Mouse (Mus musculus): Measurements from ENCODE around the gene Wfdc17.

The Wfdc17 gene

GRCm38 (mm10) chr11:83740443-83740991, 36.7 kb downstream of the Wfdc17 start:
- no peak for DNase-seq (ENCODE audit: low spot score)

- no peak for DNase-seq (ENCODE audit: low spot score)
Observed at GRCm38 (mm10) chr11:83741841-83742240, 38.0 kb downstream of the Wfdc17 start.

DNA sequence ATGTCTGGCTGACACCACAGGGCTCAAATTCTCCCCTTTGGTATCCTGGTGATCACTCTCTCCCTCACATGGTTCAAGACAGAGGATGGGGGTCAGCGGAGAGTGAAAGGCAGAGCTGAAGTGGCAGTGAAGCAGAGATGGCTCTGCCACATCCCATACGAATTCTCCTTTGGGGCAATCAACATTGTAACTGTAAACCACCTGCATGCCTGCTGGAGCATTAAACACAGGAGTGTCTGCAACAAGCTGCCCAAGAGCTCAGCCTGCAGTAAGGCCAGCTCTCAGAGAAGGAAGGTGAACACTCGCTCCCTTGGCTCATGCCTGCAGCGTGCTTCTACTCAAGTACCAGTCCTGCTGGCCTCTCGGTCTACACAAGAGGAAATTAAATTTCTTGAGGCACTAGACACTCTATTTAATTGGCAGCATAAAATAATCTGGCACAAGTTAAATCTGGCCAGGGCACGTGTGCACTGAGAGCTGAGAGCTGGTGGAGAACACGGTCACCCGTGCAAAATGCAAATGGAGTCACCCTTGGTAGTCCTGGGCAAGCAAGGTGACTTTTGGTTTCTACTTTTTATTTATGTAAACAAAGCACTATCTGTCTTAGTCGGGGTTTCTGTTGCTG, 39.1 kb downstream of the Wfdc17 start:
- DNase-seq (ENCODE audit: low spot score), result no peak

DNA sequence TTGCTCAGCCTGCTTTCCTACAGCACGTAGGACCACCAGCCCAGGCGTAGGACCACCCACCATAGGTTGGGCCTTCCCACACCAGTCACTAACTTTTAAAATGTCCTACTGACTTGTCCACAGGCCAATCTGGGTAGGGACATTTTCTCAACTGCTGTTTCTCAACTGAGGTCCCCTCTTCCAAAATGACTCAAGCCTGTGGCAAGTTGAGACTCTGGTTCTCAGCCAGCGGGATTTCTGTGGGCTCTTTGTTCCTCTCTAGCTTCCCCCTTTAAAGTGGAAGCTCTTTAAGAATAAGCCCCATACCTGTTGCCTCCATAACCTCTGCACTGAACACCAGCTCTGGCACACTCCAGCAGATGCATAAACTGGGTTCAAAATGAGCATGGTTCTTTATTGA, 39.7 kb downstream of the Wfdc17 start:
- DNase-seq (ENCODE audit: low spot score), result no peak

DNA sequence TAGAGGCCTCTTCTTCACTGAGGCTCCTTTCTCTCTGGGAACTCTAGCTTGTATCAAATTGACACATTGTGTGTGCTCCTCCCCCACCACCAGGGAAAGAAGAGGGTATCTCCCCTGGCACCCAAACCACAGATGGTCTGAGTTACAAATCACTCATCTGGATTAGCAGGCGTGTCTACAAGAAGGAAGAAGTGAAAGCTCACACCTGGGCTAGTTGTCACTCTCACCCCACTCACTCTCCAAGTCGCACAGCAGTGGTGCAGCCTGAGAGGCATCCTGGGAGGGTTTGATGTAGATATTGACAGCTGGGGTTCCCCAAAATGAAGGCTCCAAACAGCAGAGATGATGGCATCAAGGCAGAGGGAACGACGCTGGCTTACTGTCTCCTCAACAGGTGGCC, 42.4 kb downstream of the Wfdc17 start:
- DNase-seq (ENCODE audit: low spot score), result no peak

DNA sequence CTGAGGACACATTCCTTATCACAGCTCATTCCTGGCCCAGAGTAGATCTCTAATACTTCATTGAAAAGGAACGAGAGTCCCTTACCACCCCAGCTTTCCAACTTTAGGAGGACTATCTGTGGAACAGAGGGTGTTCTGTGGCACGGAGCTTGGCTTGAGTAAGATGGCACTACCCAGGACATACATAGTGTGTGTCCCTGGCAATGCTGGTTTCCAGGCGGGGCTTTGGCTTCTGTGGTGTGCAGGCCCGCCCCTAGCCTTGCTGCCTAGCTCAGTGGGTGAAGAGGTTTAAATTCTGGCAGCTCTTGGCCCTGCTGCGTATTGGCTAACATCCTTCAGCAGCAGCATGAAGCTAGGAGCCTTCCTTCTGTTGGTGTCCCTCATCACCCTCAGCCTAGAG, 42.9 kb downstream of the Wfdc17 start, which contains the start of gene Wfdc21:
TSS of gene Wfdc21 (plus strand) at position 260 of the 400 bp plus-strand sequence.
- no peak for DNase-seq (ENCODE audit: low spot score)

DNA sequence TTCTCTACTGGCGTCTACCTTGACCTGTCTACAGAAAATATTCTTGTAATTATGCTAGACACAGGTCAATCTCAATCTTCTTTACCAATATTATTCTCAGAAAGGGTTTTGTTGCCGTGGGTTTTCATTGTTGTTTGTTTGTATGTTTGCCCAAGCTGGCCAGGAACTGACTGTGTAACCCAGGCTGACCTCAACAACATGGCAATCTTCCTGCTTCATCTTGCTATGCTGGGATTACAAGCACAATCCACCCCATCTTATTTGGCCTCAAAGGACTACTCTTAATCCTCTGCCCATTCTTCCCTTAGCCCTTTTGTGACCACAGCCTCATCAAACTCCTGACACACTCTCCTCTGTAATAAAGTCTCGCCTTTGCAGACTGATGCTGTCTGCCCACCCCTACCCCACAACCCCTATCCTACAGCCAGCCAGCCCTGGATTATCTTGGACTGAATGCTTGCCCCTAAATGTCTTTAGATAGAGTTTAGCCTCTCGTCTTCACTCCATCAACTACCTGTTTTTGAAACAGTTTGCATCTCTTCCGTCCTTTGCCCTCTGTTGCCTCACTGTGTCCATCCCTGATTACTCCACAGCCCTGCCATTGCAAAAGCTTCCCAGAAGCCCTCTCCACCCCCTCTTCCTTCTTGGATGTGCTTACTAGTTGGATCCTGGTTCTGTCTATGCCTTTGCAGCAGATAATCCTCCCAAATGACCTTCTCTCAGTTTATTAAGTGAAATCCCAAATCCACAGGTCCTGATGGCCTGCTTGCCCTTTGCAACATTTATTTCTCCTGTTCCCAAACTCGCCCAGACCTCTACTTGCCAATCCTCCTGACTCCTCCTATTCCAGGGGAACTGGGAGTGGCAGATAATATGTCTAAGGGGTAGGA, 43.8 kb downstream of the Wfdc17 start:
- DNase-seq (ENCODE audit: low spot score), result no peak

- DNase-seq (ENCODE audit: low spot score), result peak; percentile 93
Observed at GRCm38 (mm10) chr11:83753581-83754181, 49.9 kb downstream of the Wfdc17 start, which contains the start of gene Heatr6. Gene Heatr6, plus strand, starts transcription at chr11:83753696.

- no peak for DNase-seq (ENCODE audit: low spot score)
Observed at GRCm38 (mm10) chr11:83754227-83754626, 50.4 kb downstream of the Wfdc17 start.

All from MN1 (cell line).